Mouse (Mus musculus): ENCODE data around the gene Stambpl1. TPM values are rescaled to one million over a fixed set of nuclear protein-coding genes. Genes with fewer than 3 reads are reported as not detected.

Gene Stambpl1
- total and polyA plus RNA-seq, 3 experiments: not detected

GRCm38 (mm10) chr19:34248558-34248957, 56.5 kb downstream of the Stambpl1 start:
- H3K4me1 ChIP-seq (ENCODE audit: control insufficient read depth in 1 of 2, insufficient read depth in 2 of 2, low read length in 2 of 2): no peaks in the 10 kb centered on the region
- H3K27ac ChIP-seq (ENCODE audit: control insufficient read depth, low read depth, low read length): no peak overlapping the region
- H3K79me2 ChIP-seq (ENCODE audit: control insufficient read depth, insufficient read depth, low read length, poor library complexity): no peaks in the 10 kb centered on the region
- TF ChIP-seq SMC3 (IDR thresholded peaks at IDR 0.05; ENCODE audit: low read depth, low read length) (no peak), MYB (IDR thresholded peaks at IDR 0.05; ENCODE audit: low read depth, low read length) (no peak), POLR2A (IDR thresholded peaks at IDR 0.05; ENCODE audit: control insufficient read depth in 1 of 2, insufficient read depth in 1 of 2, low read depth in 1 of 2, low read length in 2 of 2, poor library complexity in 1 of 2) (no peak), POLR2AphosphoS2 (IDR thresholded peaks at IDR 0.05; ENCODE audit: low read length) (no peak), ZMIZ1 (IDR thresholded peaks at IDR 0.05; ENCODE audit: low read depth, low read length) (no peak), TAL1 (IDR thresholded peaks at IDR 0.05; ENCODE audit: low read length) (no peak), RAD21 (IDR thresholded peaks at IDR 0.05; ENCODE audit: low read depth, low read length) (no peak), USF1 (IDR thresholded peaks at IDR 0.05; ENCODE audit: low read depth, low read length) (no peak)
- DNase-seq (ENCODE audit: low read depth, low spot score): no peak
- no peaks in the 10 kb centered on the region for H3K36me3 ChIP-seq (ENCODE audit: control insufficient read depth in 1 of 2, insufficient read depth in 2 of 2, low read length in 2 of 2)
- no peak overlapping the region for H3K9ac ChIP-seq (ENCODE audit: control insufficient read depth, low read depth, low read length, poor library complexity, severe bottlenecking)
- no peaks in the 10 kb centered on the region for H3K9me3 ChIP-seq (replicated peaks; ENCODE audit: insufficient read depth, low read length)
- no peaks in the 10 kb centered on the region for H3K27me3 ChIP-seq (ENCODE audit: control insufficient read depth in 1 of 2, insufficient read depth in 2 of 2, low read length in 2 of 2)
- no peak overlapping the region for H3K4me3 ChIP-seq (ENCODE audit: control insufficient read depth in 1 of 2, insufficient read depth in 1 of 2, low read depth in 2 of 2, low read length in 2 of 2)

GRCm38 (mm10) chr19:34250621-34251020, 58.6 kb downstream of the Stambpl1 start:
- H3K9me3 ChIP-seq (replicated peaks; ENCODE audit: insufficient read depth, low read length): no peaks in the 10 kb centered on the region
- TF ChIP-seq RCOR1 (IDR thresholded peaks at IDR 0.05; ENCODE audit: low read depth, low read length): no peak
- TF ChIP-seq ZNF384 (IDR thresholded peaks at IDR 0.05; ENCODE audit: low read depth, low read length): no peak
- TF ChIP-seq EP300 (IDR thresholded peaks at IDR 0.05; ENCODE audit: low read depth in 1 of 2, low read length in 2 of 2): no peak
- TF ChIP-seq KAT2A (conservative IDR thresholded peaks at IDR 0.05; ENCODE audit: low read depth, low read length): no peak
- no peak for TF ChIP-seq GABPA (IDR thresholded peaks at IDR 0.05; ENCODE audit: low read depth, low read length)
- TF ChIP-seq POLR2AphosphoS2 (IDR thresholded peaks at IDR 0.05; ENCODE audit: low read length): no peak
- no peak for TF ChIP-seq ZMIZ1 (IDR thresholded peaks at IDR 0.05; ENCODE audit: low read depth, low read length)
- no peak for TF ChIP-seq MAX (IDR thresholded peaks at IDR 0.05; ENCODE audit: low read length)
- no peak for TF ChIP-seq JUND (IDR thresholded peaks at IDR 0.05; ENCODE audit: low read depth, low read length)

GRCm38 (mm10) chr19:34251900-34252299, 59.9 kb downstream of the Stambpl1 start:
- Histone ChIP-seq H3K4me3 (ENCODE audit: control insufficient read depth in 1 of 2, insufficient read depth in 1 of 2, low read depth in 2 of 2, low read length in 2 of 2) (no peak overlapping the region), H3K9me3 (replicated peaks; ENCODE audit: insufficient read depth, low read length) (no peaks in the 10 kb centered on the region), H3K27me3 (ENCODE audit: control insufficient read depth in 1 of 2, insufficient read depth in 2 of 2, low read length in 2 of 2) (no peaks in the 10 kb centered on the region; a peak in 1 of 4 replicates), H3K4me1 (ENCODE audit: control insufficient read depth in 1 of 2, insufficient read depth in 2 of 2, low read length in 2 of 2) (no peaks in the 10 kb centered on the region; a peak in 1 of 4 replicates), H3K36me3 (ENCODE audit: control insufficient read depth in 1 of 2, insufficient read depth in 2 of 2, low read length in 2 of 2) (no peaks in the 10 kb centered on the region), H3K9ac (ENCODE audit: control insufficient read depth, low read depth, low read length, poor library complexity, severe bottlenecking) (no peak overlapping the region), H3K27ac (ENCODE audit: control insufficient read depth, low read depth, low read length) (no peak overlapping the region), H3K79me2 (ENCODE audit: control insufficient read depth, insufficient read depth, low read length, poor library complexity) (no peaks in the 10 kb centered on the region)
- TF ChIP-seq TBP (IDR thresholded peaks at IDR 0.05; ENCODE audit: low read depth, low read length): no peak
- no peak for TF ChIP-seq NRF1 (IDR thresholded peaks at IDR 0.05; ENCODE audit: insufficient read depth, low read depth, low read length, poor library complexity, severe bottlenecking)
- no peak for TF ChIP-seq E2F4 (IDR thresholded peaks at IDR 0.05; ENCODE audit: borderline replicate concordance, low read depth, low read length)
- no peak for TF ChIP-seq RAD21 (IDR thresholded peaks at IDR 0.05; ENCODE audit: low read depth, low read length)
- TF ChIP-seq MYC (IDR thresholded peaks at IDR 0.05; ENCODE audit: low read depth, low read length): no peak
- no peak for TF ChIP-seq RCOR1 (IDR thresholded peaks at IDR 0.05; ENCODE audit: low read depth, low read length)
- no peak for TF ChIP-seq MAZ (IDR thresholded peaks at IDR 0.05; ENCODE audit: low read depth, low read length)
- TF ChIP-seq EP300 (IDR thresholded peaks at IDR 0.05; ENCODE audit: low read depth in 1 of 2, low read length in 2 of 2): no peak
- TF ChIP-seq CHD2 (IDR thresholded peaks at IDR 0.05; ENCODE audit: low read length): no peak
- TF ChIP-seq ETS1 (IDR thresholded peaks at IDR 0.05; ENCODE audit: low read depth, low read length): no peak
- no peak for TF ChIP-seq GABPA (IDR thresholded peaks at IDR 0.05; ENCODE audit: low read depth, low read length)
- no peak for TF ChIP-seq MXI1 (IDR thresholded peaks at IDR 0.05; ENCODE audit: low read depth, low read length)
- TF ChIP-seq POLR2AphosphoS5 (IDR thresholded peaks at IDR 0.05; ENCODE audit: borderline replicate concordance, low read depth, low read length): no peak
- no peak for TF ChIP-seq TAL1 (IDR thresholded peaks at IDR 0.05; ENCODE audit: low read length)
- TF ChIP-seq NELFE (IDR thresholded peaks at IDR 0.05; ENCODE audit: low read depth, low read length): no peak
- no peak for DNase-seq (ENCODE audit: low read depth, low spot score)

More at GRCm38 (mm10) chr19:34250621-34251020, 58.6 kb downstream of the Stambpl1 start:
- H3K27me3 ChIP-seq (ENCODE audit: control insufficient read depth in 1 of 2, insufficient read depth in 2 of 2, low read length in 2 of 2): no peaks in the 10 kb centered on the region; a peak in 1 of 4 replicates
- H3K27ac ChIP-seq (ENCODE audit: control insufficient read depth, low read depth, low read length): no peak overlapping the region
- no peak for DNase-seq (ENCODE audit: low read depth, low spot score)
- H3K36me3 ChIP-seq (ENCODE audit: control insufficient read depth in 1 of 2, insufficient read depth in 2 of 2, low read length in 2 of 2): no peaks in the 10 kb centered on the region
- no peaks in the 10 kb centered on the region for H3K79me2 ChIP-seq (ENCODE audit: control insufficient read depth, insufficient read depth, low read length, poor library complexity)
- H3K4me1 ChIP-seq (ENCODE audit: control insufficient read depth in 1 of 2, insufficient read depth in 2 of 2, low read length in 2 of 2): no peaks in the 10 kb centered on the region; a peak in 1 of 4 replicates
- H3K4me3 ChIP-seq (ENCODE audit: control insufficient read depth in 1 of 2, insufficient read depth in 1 of 2, low read depth in 2 of 2, low read length in 2 of 2): no peak overlapping the region
- no peak overlapping the region for H3K9ac ChIP-seq (ENCODE audit: control insufficient read depth, low read depth, low read length, poor library complexity, severe bottlenecking)
